Mouse (Mus musculus) ES-Bruce4 (cell line): ENCODE measurements around the gene Mepce.

Experiments
- CTCF ChIP-seq: IDR thresholded peaks from one replicate; pipeline ENCODE4 v1.8.1; 2011; ENCODE audit warnings: low read depth, low read length
- POLR2A ChIP-seq: IDR thresholded peaks from one replicate; pipeline ENCODE4 v1.8.1; 2011; ENCODE audit warnings: low read length; ENCODE audit not compliant: insufficient read depth

- no peak for TF ChIP-seq POLR2A
- TF ChIP-seq CTCF: no peak
Observed at GRCm38 (mm10) chr5:137828694-137829093, 41.2 kb upstream of the Mepce start.
